Mouse (Mus musculus): ENCODE measurements at regions not wholly inside any gene's neighbourhood (a gene's known extent, or its start where the extent isn't known, plus 50 kb on each side); places are given as distances from the start of the nearest gene placed in this dataset.

DNA sequence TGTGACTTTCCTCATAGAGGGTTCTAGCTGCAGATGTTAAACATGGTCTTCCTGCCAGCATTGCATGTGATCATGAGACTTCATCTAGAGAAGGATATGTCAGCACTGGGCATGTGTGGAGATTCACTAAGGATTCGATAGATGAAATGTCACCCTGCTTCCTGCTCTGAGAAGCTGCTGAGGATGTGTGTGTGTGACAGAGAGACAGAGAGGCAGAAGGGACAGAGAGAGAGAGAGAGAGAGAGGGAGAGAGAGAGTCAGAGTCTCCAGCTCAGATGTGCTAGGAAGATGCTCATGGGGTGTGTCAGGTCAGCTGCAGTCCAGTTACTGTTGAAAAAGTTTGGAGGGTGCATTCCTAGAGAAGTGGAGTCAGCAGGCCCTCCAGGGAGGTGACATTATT lies 78.9 kb upstream of the Glrp1 start:
- TF ChIP-seq CTCF (IDR thresholded peaks at IDR 0.05; ENCODE audit: control insufficient read depth, insufficient read depth, insufficient read length): no peak
- TF ChIP-seq MYOG (IDR thresholded peaks at IDR 0.05; ENCODE audit: control insufficient read depth, extremely low read depth, insufficient read length): no peak
- TF ChIP-seq USF1 (IDR thresholded peaks at IDR 0.05; ENCODE audit: low read depth): no peak
- TF ChIP-seq CEBPB (IDR thresholded peaks at IDR 0.05; ENCODE audit: low read depth): no peak
- TF ChIP-seq MAX (IDR thresholded peaks at IDR 0.05): no peak

Measured in C2C12 (cell line).